Mouse (Mus musculus): Measurements from ENCODE around the gene Foxp1. TPM values are rescaled to one million over a fixed set of nuclear protein-coding genes. Genes with fewer than 3 reads are reported as not detected.
A peak's percentile ranks its signal among the peaks of the same experiment; 100 is the strongest.

The Foxp1 gene
- total and polyA plus RNA-seq, 3 experiments = 16.1 to 42.0 TPM; not detected in 1

DNA sequence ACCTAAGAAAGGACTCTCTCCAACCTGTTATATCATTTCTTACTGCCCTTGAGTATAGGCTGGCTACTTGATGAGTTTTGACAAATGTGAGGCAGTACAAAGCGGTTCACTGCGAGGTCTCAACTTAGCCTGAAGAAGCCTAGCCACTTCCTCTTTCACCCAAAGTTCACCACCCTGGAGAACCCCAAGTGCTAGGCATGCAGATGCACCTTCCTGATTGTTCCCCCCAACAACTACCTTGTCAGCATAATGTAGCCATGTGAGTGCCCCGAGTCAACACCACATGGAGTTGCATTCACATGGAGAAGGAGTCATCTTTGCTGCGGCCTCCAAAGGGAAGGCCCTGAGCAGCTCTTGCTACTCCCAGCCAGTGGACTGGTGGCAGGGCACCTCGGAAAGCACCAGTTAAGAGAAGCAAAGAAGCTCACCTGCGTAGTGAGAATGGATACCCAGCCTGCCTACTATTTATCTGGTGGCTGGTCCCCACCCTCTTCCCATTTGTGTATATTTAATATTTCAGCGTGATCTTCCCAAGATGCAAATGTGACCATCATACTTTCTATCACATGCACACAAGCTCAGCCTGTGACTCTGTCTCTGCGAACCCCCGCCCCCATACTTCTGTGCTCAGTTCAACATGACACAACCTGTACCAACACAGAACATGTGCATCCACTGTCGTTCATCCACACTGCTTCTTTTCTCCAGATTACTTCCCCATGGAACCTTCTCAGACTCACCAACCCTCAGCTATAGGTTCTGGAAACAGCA is 280.7 kb downstream of the Foxp1 start:
- peak; percentile 81 for DNase-seq (ENCODE audit: low read depth, low spot score)
- H3K27me3 ChIP-seq (ENCODE audit: control insufficient read depth in 1 of 2, insufficient read depth in 2 of 2, low read length in 2 of 2) = no peaks in the 10 kb centered on the region
- no peaks in the 10 kb centered on the region for H3K79me2 ChIP-seq (ENCODE audit: control insufficient read depth, insufficient read depth, low read length, poor library complexity)
- H3K27ac ChIP-seq (ENCODE audit: control insufficient read depth, low read depth, low read length) = no peak overlapping the region
- no peaks in the 10 kb centered on the region for H3K9me3 ChIP-seq (replicated peaks; ENCODE audit: insufficient read depth, low read length)
- H3K36me3 ChIP-seq (ENCODE audit: control insufficient read depth in 1 of 2, insufficient read depth in 2 of 2, low read length in 2 of 2) = no peaks in the 10 kb centered on the region; a peak in 1 of 4 replicates
- H3K4me3 ChIP-seq (ENCODE audit: control insufficient read depth in 1 of 2, insufficient read depth in 1 of 2, low read depth in 2 of 2, low read length in 2 of 2) = no peak overlapping the region
- no peak overlapping the region for H3K9ac ChIP-seq (ENCODE audit: control insufficient read depth, low read depth, low read length, poor library complexity, severe bottlenecking)
- peaks cover 0 to 4% of the 10 kb centered on the region in 2 experiments; a peak in 1 of 4 replicates for H3K4me1 ChIP-seq (ENCODE audit: control insufficient read depth in 1 of 2, insufficient read depth in 2 of 2, low read length in 2 of 2)
- TF ChIP-seq E2F4 (IDR thresholded peaks at IDR 0.05; ENCODE audit: borderline replicate concordance, low read depth, low read length) (no peak), TAL1 (IDR thresholded peaks at IDR 0.05; ENCODE audit: low read length) (peak; percentile 56), MAX (IDR thresholded peaks at IDR 0.05; ENCODE audit: low read length) (0 out of 2 replicates have a peak, but pooled peaks have one; percentile 21), USF1 (IDR thresholded peaks at IDR 0.05; ENCODE audit: low read depth, low read length) (no peak), CTCF (IDR thresholded peaks at IDR 0.05 in 2 of 3, conservative IDR thresholded peaks at IDR 0.05 in 1 of 3; ENCODE audit: control insufficient read depth in 1 of 3, insufficient read depth in 1 of 3, low read depth in 2 of 3, low read length in 3 of 3, poor library complexity in 1 of 3, severe bottlenecking in 1 of 3) (no peak), SIN3A (IDR thresholded peaks at IDR 0.05; ENCODE audit: low read length) (0 out of 2 replicates have a peak, but pooled peaks have one; percentile 29), ZNF384 (IDR thresholded peaks at IDR 0.05; ENCODE audit: low read depth, low read length) (no peak), SMC3 (IDR thresholded peaks at IDR 0.05; ENCODE audit: low read depth, low read length) (no peak), MXI1 (IDR thresholded peaks at IDR 0.05; ENCODE audit: low read depth, low read length) (0 out of 2 replicates have a peak, but pooled peaks have one; percentile 28), POLR2AphosphoS2 (IDR thresholded peaks at IDR 0.05; ENCODE audit: low read length) (no peak)

- no peak overlapping the region for H3K4me3 ChIP-seq (ENCODE audit: control insufficient read depth in 1 of 2, insufficient read depth in 1 of 2, low read depth in 2 of 2, low read length in 2 of 2)
- H3K9me3 ChIP-seq (replicated peaks; ENCODE audit: insufficient read depth, low read length) = no peaks in the 10 kb centered on the region
- DNase-seq (ENCODE audit: low read depth, low spot score) = no peak
- H3K27me3 ChIP-seq (ENCODE audit: control insufficient read depth in 1 of 2, insufficient read depth in 2 of 2, low read length in 2 of 2) = no peaks in the 10 kb centered on the region
- H3K79me2 ChIP-seq (ENCODE audit: control insufficient read depth, insufficient read depth, low read length, poor library complexity) = no peaks in the 10 kb centered on the region
- no peak overlapping the region for H3K9ac ChIP-seq (ENCODE audit: control insufficient read depth, low read depth, low read length, poor library complexity, severe bottlenecking)
- peaks cover 0 to 4% of the 10 kb centered on the region in 2 experiments; a peak in 1 of 4 replicates for H3K4me1 ChIP-seq (ENCODE audit: control insufficient read depth in 1 of 2, insufficient read depth in 2 of 2, low read length in 2 of 2)
- no peaks in the 10 kb centered on the region; a peak in 1 of 4 replicates for H3K36me3 ChIP-seq (ENCODE audit: control insufficient read depth in 1 of 2, insufficient read depth in 2 of 2, low read length in 2 of 2)
- H3K27ac ChIP-seq (ENCODE audit: control insufficient read depth, low read depth, low read length) = no peak overlapping the region
- TF ChIP-seq MAX (IDR thresholded peaks at IDR 0.05; ENCODE audit: low read length) (no peak), POLR2AphosphoS5 (IDR thresholded peaks at IDR 0.05; ENCODE audit: borderline replicate concordance, low read depth, low read length) (no peak), RAD21 (IDR thresholded peaks at IDR 0.05; ENCODE audit: low read depth, low read length) (no peak), POLR2A (IDR thresholded peaks at IDR 0.05; ENCODE audit: control insufficient read depth in 1 of 2, insufficient read depth in 1 of 2, low read depth in 1 of 2, low read length in 2 of 2, poor library complexity in 1 of 2) (no peak), USF1 (IDR thresholded peaks at IDR 0.05; ENCODE audit: low read depth, low read length) (no peak), NELFE (IDR thresholded peaks at IDR 0.05; ENCODE audit: low read depth, low read length) (no peak), E2F4 (IDR thresholded peaks at IDR 0.05; ENCODE audit: borderline replicate concordance, low read depth, low read length) (no peak), ZC3H11A (IDR thresholded peaks at IDR 0.05; ENCODE audit: low read depth, low read length) (no peak), TCF12 (IDR thresholded peaks at IDR 0.05; ENCODE audit: low read depth, low read length) (no peak), MYC (IDR thresholded peaks at IDR 0.05; ENCODE audit: low read depth, low read length) (no peak), ZKSCAN1 (IDR thresholded peaks at IDR 0.05; ENCODE audit: low read depth, low read length) (no peak), HCFC1 (IDR thresholded peaks at IDR 0.05; ENCODE audit: low read depth, low read length) (no peak), JUND (IDR thresholded peaks at IDR 0.05; ENCODE audit: low read depth, low read length) (no peak), MAZ (IDR thresholded peaks at IDR 0.05; ENCODE audit: low read depth, low read length) (no peak), GABPA (IDR thresholded peaks at IDR 0.05; ENCODE audit: low read depth, low read length) (no peak), MYB (IDR thresholded peaks at IDR 0.05; ENCODE audit: low read depth, low read length) (no peak), ELF1 (IDR thresholded peaks at IDR 0.05; ENCODE audit: low read depth, low read length) (no peak), ZMIZ1 (IDR thresholded peaks at IDR 0.05; ENCODE audit: low read depth, low read length) (no peak), MXI1 (IDR thresholded peaks at IDR 0.05; ENCODE audit: low read depth, low read length) (no peak)
These were observed 281.8 kb downstream of the Foxp1 start for GRCm38 (mm10) chr6:99240764-99241163.

All from MEL (cell line).